Mouse (Mus musculus): ENCODE measurements around the gene Tmem39a.

GRCm38 (mm10) chr16:38563516-38563915 is 5.0 kb downstream of the Tmem39a start:
- TF ChIP-seq USF1 (IDR thresholded peaks at IDR 0.05; ENCODE audit: low read depth): no peak
- no peak for TF ChIP-seq POLR2A (IDR thresholded peaks at IDR 0.05; ENCODE audit: insufficient read length, low read depth)
- no peak for TF ChIP-seq TCF12 (IDR thresholded peaks at IDR 0.05; ENCODE audit: insufficient read depth, poor library complexity, severe bottlenecking)

Measured in myocyte (in vitro differentiated cells).